Mouse (Mus musculus) kidney, embryonic 15.5 days (tissue): ENCODE results near the gene Syce1l. TPM values are rescaled to one million over a fixed set of nuclear protein-coding genes. Genes with fewer than 3 reads are reported as not detected.

ENCODE experiments used
- ATAC-seq: fragments of 200-750 bp; cut with Nextera tagmentation; replicated peaks from 2 replicates; pipeline ENCODE4 v1.8.0; 2017; ENCODE audit warnings: moderate TSS enrichment; ENCODE audit not compliant: low FRiP score
- H3K27ac ChIP-seq: fragments of 300-500 bp; sonication (generic); 2 replicates; pipeline ENCODE4 v1.5.1; 2015; ENCODE audit warnings: mild to moderate bottlenecking, inconsistent platforms
- H3K27me3 ChIP-seq: fragments of 300-500 bp; sonication (generic); 2 replicates; pipeline ENCODE4 v1.6.1; 2015; ENCODE audit warnings: inconsistent platforms
- H3K36me3 ChIP-seq: fragments of 300-500 bp; sonication (generic); 2 replicates; pipeline ENCODE4 v1.6.1; 2015; ENCODE audit warnings: inconsistent platforms
- H3K4me1 ChIP-seq: fragments of 300-500 bp; sonication (generic); 2 replicates; pipeline ENCODE4 v1.6.1; 2015; ENCODE audit warnings: inconsistent platforms
- H3K4me2 ChIP-seq: fragments of 300-500 bp; sonication (generic); 2 replicates; pipeline ENCODE4 v1.6.1; 2015; ENCODE audit warnings: moderate library complexity, mild to moderate bottlenecking, inconsistent platforms
- H3K4me3 ChIP-seq: fragments of 300-500 bp; sonication (generic); replicated peaks from 2 replicates; pipeline ENCODE4 v1.5.1; 2015; ENCODE audit warnings: mild to moderate bottlenecking, inconsistent platforms
- H3K9ac ChIP-seq: fragments of 300-500 bp; sonication (generic); 2 replicates; pipeline ENCODE4 v1.6.1; 2015; ENCODE audit warnings: mild to moderate bottlenecking, inconsistent platforms
- H3K9me3 ChIP-seq: fragments of 300-500 bp; sonication (generic); replicated peaks from 2 replicates; pipeline ENCODE4 v1.6.1; 2016; ENCODE audit warnings: inconsistent platforms
- WGBS: fragments of 180-500 bp; shearing (Covaris S2); methylation state at CpG from one replicate; pipeline ENCODE4 v1.1.7; 2015; ENCODE audit warnings: mixed read lengths; 5-methylcytosine and 5-hydroxymethylcytosine counted together
- polyA plus RNA-seq: library from polyadenylated mRNA; unstranded; fragments of >200 nt; fragmentation: Nextera tagmentation; extraction: Ambion mirVana; gene quantifications from 2 replicates; pipeline ENCODE4 v1.2.1, GENCODE M21; 2015

Gene Syce1l
- polyA plus RNA-seq, 1 experiment from 2014 or later = not detected

- Histone ChIP-seq H3K4me1 (no peaks in the 10 kb centered on the region), H3K27me3 (no peaks in the 10 kb centered on the region), H3K27ac (no peak overlapping the region), H3K4me2 (no peak overlapping the region), H3K4me3 (no peak overlapping the region), H3K9ac (no peak overlapping the region), H3K36me3 (no peaks in the 10 kb centered on the region), H3K9me3 (no peaks in the 10 kb centered on the region)
- no peak for ATAC-seq
- 53% methylated on average over 4 of the region's 4 CpGs for WGBS
Measured at GRCm38 (mm10) chr8:113653151-113653550, 10.1 kb downstream of the Syce1l start.

GRCm38 (mm10) chr8:113656154-113656553 is 13.1 kb downstream of the Syce1l start:
- no peaks in the 10 kb centered on the region for H3K9me3 ChIP-seq
- no peaks in the 10 kb centered on the region for H3K27me3 ChIP-seq
- H3K9ac ChIP-seq = no peak overlapping the region
- no peak for ATAC-seq
- no peaks in the 10 kb centered on the region for H3K36me3 ChIP-seq
- H3K4me1 ChIP-seq = no peaks in the 10 kb centered on the region
- H3K4me3 ChIP-seq = no peak overlapping the region
- no peak overlapping the region for H3K27ac ChIP-seq
- WGBS = 92% methylated on average over 5 of the region's 5 CpGs
- no peak overlapping the region for H3K4me2 ChIP-seq

- no peak overlapping the region for H3K4me3 ChIP-seq
- H3K9ac ChIP-seq = no peak overlapping the region
- H3K36me3 ChIP-seq = no peaks in the 10 kb centered on the region
- no peaks in the 10 kb centered on the region for H3K4me1 ChIP-seq
- H3K4me2 ChIP-seq = no peak overlapping the region
- H3K9me3 ChIP-seq = no peaks in the 10 kb centered on the region
- 85% methylated on average over 11 of the region's 11 CpGs for WGBS
- H3K27me3 ChIP-seq = no peaks in the 10 kb centered on the region
- ATAC-seq = no peak
- no peak overlapping the region for H3K27ac ChIP-seq
Measured at GRCm38 (mm10) chr8:113656681-113657298, 13.8 kb downstream of the Syce1l start.

GRCm38 (mm10) chr8:113660128-113660527 is 17.1 kb downstream of the Syce1l start:
- Histone ChIP-seq H3K4me3 (no peak overlapping the region), H3K27ac (no peak overlapping the region), H3K4me1 (no peaks in the 10 kb centered on the region), H3K9me3 (no peaks in the 10 kb centered on the region), H3K36me3 (no peaks in the 10 kb centered on the region), H3K4me2 (no peak overlapping the region), H3K27me3 (no peaks in the 10 kb centered on the region), H3K9ac (no peak overlapping the region)
- 86% methylated on average over 1 of the region's 1 CpGs for WGBS
- no peak for ATAC-seq

GRCm38 (mm10) chr8:113664544-113664943 is 21.5 kb downstream of the Syce1l start:
- WGBS = 11% methylated on average over 2 of the region's 2 CpGs
- peak; percentile 80 for ATAC-seq

GRCm38 (mm10) chr8:113665036-113665435 is 22.0 kb downstream of the Syce1l start:
- no peak overlapping the region for H3K4me2 ChIP-seq
- no peak overlapping the region for H3K27ac ChIP-seq
- no peaks in the 10 kb centered on the region for H3K27me3 ChIP-seq
- H3K4me3 ChIP-seq = no peak overlapping the region
- no peaks in the 10 kb centered on the region for H3K9me3 ChIP-seq
- H3K4me1 ChIP-seq = peaks cover 11% of the 10 kb centered on the region
- no peak for ATAC-seq
- WGBS = 74% methylated on average over 4 of the region's 4 CpGs
- no peaks in the 10 kb centered on the region for H3K36me3 ChIP-seq
- no peak overlapping the region for H3K9ac ChIP-seq

More at GRCm38 (mm10) chr8:113664544-113664943, 21.5 kb downstream of the Syce1l start:
- Histone ChIP-seq H3K4me1 (peaks cover 11% of the 10 kb centered on the region), H3K9ac (no peak overlapping the region), H3K4me2 (no peak overlapping the region), H3K4me3 (no peak overlapping the region), H3K27ac (no peak overlapping the region), H3K9me3 (no peaks in the 10 kb centered on the region), H3K36me3 (no peaks in the 10 kb centered on the region), H3K27me3 (no peaks in the 10 kb centered on the region)

- no peak overlapping the region for H3K27ac ChIP-seq
- no peaks in the 10 kb centered on the region for H3K27me3 ChIP-seq
- no peaks in the 10 kb centered on the region for H3K36me3 ChIP-seq
- no peak for ATAC-seq
- H3K4me1 ChIP-seq = peaks cover 11% of the 10 kb centered on the region
- 56% methylated on average over 8 of the region's 8 CpGs for WGBS
- H3K9ac ChIP-seq = no peak overlapping the region
- H3K4me3 ChIP-seq = no peak overlapping the region
- no peaks in the 10 kb centered on the region for H3K9me3 ChIP-seq
- no peak overlapping the region for H3K4me2 ChIP-seq
Measured at GRCm38 (mm10) chr8:113665951-113666350, 22.9 kb downstream of the Syce1l start.

- no peaks in the 10 kb centered on the region for H3K36me3 ChIP-seq
- no peak overlapping the region for H3K4me2 ChIP-seq
- no peaks in the 10 kb centered on the region for H3K9me3 ChIP-seq
- no peak overlapping the region for H3K27ac ChIP-seq
- no peak overlapping the region for H3K4me3 ChIP-seq
- H3K9ac ChIP-seq = no peak overlapping the region
- no peak for ATAC-seq
- peaks cover 11% of the 10 kb centered on the region for H3K4me1 ChIP-seq
- H3K27me3 ChIP-seq = no peaks in the 10 kb centered on the region
- 36% methylated on average over 16 of the region's 16 CpGs for WGBS
Measured at GRCm38 (mm10) chr8:113666714-113667432, 23.9 kb downstream of the Syce1l start.

- ATAC-seq = no peak
Measured at GRCm38 (mm10) chr8:113669924-113670323, 26.9 kb downstream of the Syce1l start.

GRCm38 (mm10) chr8:113672599-113673255 is 29.7 kb downstream of the Syce1l start:
- no peak for ATAC-seq
- H3K27ac ChIP-seq = no peak overlapping the region
- H3K36me3 ChIP-seq = no peaks in the 10 kb centered on the region
- H3K4me1 ChIP-seq = no peaks in the 10 kb centered on the region
- 74% methylated on average over 11 of the region's 11 CpGs for WGBS
- no peaks in the 10 kb centered on the region for H3K27me3 ChIP-seq
- H3K9me3 ChIP-seq = no peaks in the 10 kb centered on the region
- no peak overlapping the region for H3K9ac ChIP-seq
- no peak overlapping the region for H3K4me2 ChIP-seq
- H3K4me3 ChIP-seq = no peak overlapping the region

More at GRCm38 (mm10) chr8:113669924-113670323, 26.9 kb downstream of the Syce1l start:
- Histone ChIP-seq H3K27ac (no peak overlapping the region), H3K4me3 (no peak overlapping the region), H3K9me3 (no peaks in the 10 kb centered on the region), H3K27me3 (no peaks in the 10 kb centered on the region), H3K36me3 (no peaks in the 10 kb centered on the region), H3K9ac (no peak overlapping the region), H3K4me1 (peaks cover 11% of the 10 kb centered on the region), H3K4me2 (no peak overlapping the region)
- 81% methylated on average over 10 of the region's 10 CpGs for WGBS

- 66% methylated on average over 3 of the region's 3 CpGs for WGBS
Measured at GRCm38 (mm10) chr8:113673300-113673699, 30.3 kb downstream of the Syce1l start.

GRCm38 (mm10) chr8:113674611-113675010 is 31.6 kb downstream of the Syce1l start:
- Histone ChIP-seq H3K4me1 (no peaks in the 10 kb centered on the region), H3K36me3 (no peaks in the 10 kb centered on the region), H3K4me3 (no peak overlapping the region), H3K9ac (no peak overlapping the region), H3K9me3 (no peaks in the 10 kb centered on the region), H3K4me2 (no peak overlapping the region), H3K27me3 (no peaks in the 10 kb centered on the region), H3K27ac (no peak overlapping the region)
- ATAC-seq = no peak
- WGBS = 70% methylated on average over 3 of the region's 3 CpGs

More at GRCm38 (mm10) chr8:113673300-113673699, 30.3 kb downstream of the Syce1l start:
- Histone ChIP-seq H3K36me3 (no peaks in the 10 kb centered on the region), H3K9me3 (no peaks in the 10 kb centered on the region), H3K4me3 (no peak overlapping the region), H3K4me1 (no peaks in the 10 kb centered on the region), H3K27ac (no peak overlapping the region), H3K27me3 (no peaks in the 10 kb centered on the region), H3K9ac (no peak overlapping the region), H3K4me2 (no peak overlapping the region)
- ATAC-seq = no peak
